Mouse (Mus musculus): Measurements from ENCODE around the gene Ets1.
A peak's percentile ranks its signal among the peaks of the same experiment; 100 is the strongest.

Ets1 gene

GRCm38 (mm10) chr9:32668075-32668673 is 32.2 kb downstream of the Ets1 start:
- peak; percentile 37 for DNase-seq

- no peak for DNase-seq
These were observed 33.4 kb downstream of the Ets1 start for GRCm38 (mm10) chr9:32669397-32669796.

- peak; percentile 90 for DNase-seq
These were observed 36.2 kb downstream of the Ets1 start for GRCm38 (mm10) chr9:32671970-32672859.

- DNase-seq, result no peak
These were observed 37.9 kb downstream of the Ets1 start for GRCm38 (mm10) chr9:32673923-32674322.

- DNase-seq, result no peak
These were observed 39.8 kb downstream of the Ets1 start for GRCm38 (mm10) chr9:32675671-32676409.

GRCm38 (mm10) chr9:32676480-32676879 is 40.5 kb downstream of the Ets1 start:
- DNase-seq, result peak; percentile 62

GRCm38 (mm10) chr9:32677646-32678045 is 41.6 kb downstream of the Ets1 start:
- DNase-seq, result peak; percentile 55

- DNase-seq, result no peak
These were observed 42.2 kb downstream of the Ets1 start for GRCm38 (mm10) chr9:32678120-32678757.

GRCm38 (mm10) chr9:32679531-32679930 is 43.5 kb downstream of the Ets1 start:
- DNase-seq, result no peak

GRCm38 (mm10) chr9:32680201-32680600 is 44.2 kb downstream of the Ets1 start:
- no peak for DNase-seq

GRCm38 (mm10) chr9:32685793-32686558 is 50.0 kb downstream of the Ets1 start:
- no peak for DNase-seq

- DNase-seq, result no peak
These were observed 52.3 kb downstream of the Ets1 start for GRCm38 (mm10) chr9:32688351-32688750.

- no peak for DNase-seq
These were observed 55.3 kb downstream of the Ets1 start for GRCm38 (mm10) chr9:32691151-32691925.

GRCm38 (mm10) chr9:32692944-32693343 is 56.9 kb downstream of the Ets1 start:
- no peak for DNase-seq

GRCm38 (mm10) chr9:32693411-32693810 is 57.4 kb downstream of the Ets1 start:
- DNase-seq, result no peak

GRCm38 (mm10) chr9:32694111-32694824 is 58.2 kb downstream of the Ets1 start:
- DNase-seq, result no peak

GRCm38 (mm10) chr9:32694916-32695490 is 59.0 kb downstream of the Ets1 start:
- DNase-seq, result no peak

- peak; percentile 100 for DNase-seq
These were observed 59.6 kb downstream of the Ets1 start for GRCm38 (mm10) chr9:32695492-32696190.

GRCm38 (mm10) chr9:32696259-32696658 is 60.2 kb downstream of the Ets1 start:
- no peak for DNase-seq

GRCm38 (mm10) chr9:32696717-32697116 is 60.7 kb downstream of the Ets1 start:
- peak; percentile 67 for DNase-seq
